Mouse (Mus musculus): ENCODE measurements around the gene Fbxo39.

Gene Fbxo39

DNA sequence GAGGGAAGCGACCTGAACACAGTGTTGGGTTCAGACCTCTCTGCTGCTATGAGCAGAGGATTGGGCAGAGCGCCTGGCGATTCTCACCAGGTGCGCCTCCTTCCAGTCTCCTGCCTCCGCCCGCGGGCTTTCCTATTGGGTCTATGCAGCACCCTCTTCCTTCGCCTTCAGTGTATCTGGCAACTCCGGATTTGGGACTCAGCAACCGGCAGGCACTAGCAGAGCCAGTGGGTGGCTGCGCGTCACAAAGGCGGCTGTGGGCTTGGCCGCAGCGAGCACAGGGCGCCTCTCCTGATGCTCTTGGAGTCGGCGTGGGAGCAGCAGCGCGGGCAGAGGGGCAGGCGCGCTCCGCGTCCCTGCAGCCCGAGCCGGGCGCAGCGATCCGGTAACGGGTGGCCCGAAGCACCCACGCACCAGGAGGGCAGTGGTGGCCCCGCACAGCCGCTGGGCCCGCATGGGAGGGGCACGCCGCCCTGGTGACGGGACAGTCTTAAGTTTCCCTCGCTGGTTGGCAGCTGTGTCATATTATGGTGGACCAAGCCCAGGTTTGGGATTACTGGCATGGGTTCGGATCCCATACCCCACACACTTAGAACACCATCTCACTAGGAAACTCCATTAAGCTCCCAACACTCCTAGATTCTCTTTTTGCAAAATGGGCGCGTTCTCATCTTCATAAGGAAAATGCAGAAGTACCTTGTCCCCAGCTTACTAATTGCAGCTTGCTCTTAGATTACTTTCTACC, at the start of gene Fbxo39:
TSS of gene Fbxo39 (plus strand) at position 294 of the 745 bp plus-strand sequence.
- no peak for DNase-seq (ENCODE audit: low spot score)

DNA sequence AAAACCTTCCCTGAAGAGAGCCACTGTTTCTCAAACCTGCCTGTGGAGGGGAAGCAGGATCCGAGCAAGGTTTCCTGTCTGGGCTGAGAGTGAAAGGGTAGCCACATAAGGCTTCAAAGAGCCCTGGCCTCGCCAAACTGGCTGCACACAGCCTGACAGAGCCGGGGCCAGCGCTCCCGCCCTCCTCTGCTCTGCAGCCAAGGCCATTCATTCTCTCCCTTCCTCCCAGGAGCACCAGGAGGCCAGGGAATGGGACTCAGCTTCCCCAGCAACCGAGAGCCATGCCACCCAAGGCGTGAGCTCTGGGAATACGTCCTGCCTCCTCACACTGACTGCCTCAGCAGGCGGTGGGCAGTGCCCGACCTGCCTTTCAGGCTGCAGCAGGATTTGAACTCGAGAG, 48.8 kb upstream of the Fbxo39 start:
- no peak for DNase-seq (ENCODE audit: low spot score)

DNA sequence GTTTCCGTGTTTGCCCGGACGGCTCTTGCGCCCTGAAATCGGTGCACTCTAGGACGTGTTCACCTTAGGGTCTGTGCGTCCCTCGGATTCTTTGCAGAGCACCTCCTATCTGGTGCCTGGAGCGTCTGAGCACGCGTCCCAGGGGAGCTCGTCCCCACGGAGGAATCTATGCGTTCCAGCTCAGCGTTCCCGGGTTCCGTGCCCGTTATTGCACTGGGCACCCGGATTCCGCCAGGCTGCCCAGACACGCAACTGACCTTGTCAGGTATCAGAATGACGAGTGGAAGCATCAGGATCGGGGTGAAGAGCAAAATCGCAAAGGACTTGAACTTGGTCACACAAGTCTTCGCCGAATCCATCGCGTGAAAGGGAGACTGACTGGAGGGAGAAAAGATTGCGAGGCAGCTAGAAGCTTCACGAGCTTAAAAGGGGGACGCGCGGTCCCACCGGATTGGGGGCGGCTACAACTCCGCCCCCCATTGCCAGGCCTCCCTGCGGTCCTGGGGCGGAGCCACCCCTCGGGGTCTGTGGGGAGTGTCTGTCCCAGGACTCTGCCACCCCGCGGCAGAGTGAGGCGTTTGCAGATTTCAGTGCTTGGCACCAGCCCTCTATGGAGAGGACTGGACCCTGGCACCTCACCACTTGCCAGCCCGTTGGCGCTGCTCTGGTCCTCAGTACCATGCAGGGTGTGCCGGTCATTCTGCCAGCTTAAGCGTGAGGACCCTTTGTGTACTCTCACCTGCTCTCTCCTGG, 47.9 kb upstream of the Fbxo39 start:
- DNase-seq (ENCODE audit: low spot score), result no peak

DNA sequence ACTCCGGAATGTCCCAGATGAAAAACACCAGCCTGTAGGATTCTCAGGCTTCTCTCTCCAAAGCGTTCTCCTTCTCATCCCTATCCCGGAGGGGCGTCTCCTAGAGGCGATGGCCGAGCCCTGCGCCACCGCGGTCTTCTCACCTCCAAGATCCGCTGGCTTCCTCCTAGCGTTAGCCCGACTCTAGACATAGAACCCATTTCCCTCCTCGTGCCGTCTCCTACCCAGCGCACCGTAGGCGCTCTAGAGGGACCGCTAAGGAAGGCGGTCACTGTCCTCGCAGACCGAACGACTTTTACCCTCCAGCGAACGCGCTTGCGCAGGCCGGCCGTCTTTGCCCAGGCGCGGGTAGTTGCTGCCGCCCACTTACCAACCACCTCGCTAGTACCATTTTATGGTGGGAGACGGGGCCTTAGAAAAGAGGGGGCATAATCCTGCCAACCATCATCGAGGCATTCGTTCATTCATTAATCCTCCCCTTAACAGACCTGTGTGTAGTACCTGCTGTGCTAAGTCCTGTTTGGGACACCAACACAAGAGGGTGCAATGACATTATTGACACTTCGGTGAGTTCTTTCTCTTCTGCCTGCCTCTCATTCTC, 47.2 kb upstream of the Fbxo39 start, which contains the start of gene Slc13a5:
TSS of gene Slc13a5 (minus strand) at position 263 of the 601 bp plus-strand sequence.
- DNase-seq (ENCODE audit: low spot score), result no peak

DNA sequence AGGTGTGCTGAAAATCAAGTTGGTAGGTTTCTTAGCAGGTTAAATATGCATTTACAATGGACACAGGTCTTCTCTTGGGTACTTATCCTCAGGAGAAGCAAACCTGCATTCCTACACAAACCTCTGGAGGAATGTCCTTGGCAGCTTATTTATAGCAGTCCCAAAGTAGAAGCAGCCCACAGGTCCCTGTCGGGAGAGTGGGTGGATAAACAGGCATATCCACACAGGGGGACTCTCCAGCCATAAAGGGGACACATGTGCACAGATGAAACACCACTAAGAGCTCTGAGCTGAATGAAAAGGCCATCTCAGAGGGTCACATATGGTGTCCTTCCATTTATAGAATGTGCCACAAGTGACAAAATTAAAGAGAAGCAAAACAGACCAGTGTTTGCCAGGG, 42.5 kb upstream of the Fbxo39 start:
- no peak for DNase-seq (ENCODE audit: low spot score)

DNA sequence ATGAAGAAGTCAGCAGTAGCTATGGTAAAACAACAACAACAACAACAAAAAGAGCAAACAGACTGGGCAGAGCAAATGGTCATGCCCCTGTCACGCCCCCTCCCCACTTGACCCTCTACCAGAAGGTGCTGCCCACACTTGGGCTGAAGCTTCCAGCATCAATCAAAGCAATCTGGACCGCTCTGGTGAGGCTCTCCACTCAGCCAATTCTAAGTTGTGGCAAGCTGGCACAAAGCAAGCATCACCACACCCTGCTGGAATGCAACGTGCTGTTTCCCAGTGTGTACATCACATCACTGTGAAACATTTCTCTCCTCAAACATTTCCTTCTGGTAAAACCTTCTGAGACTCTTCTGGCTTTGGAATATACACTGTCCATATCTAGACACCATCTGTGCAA, 40.9 kb upstream of the Fbxo39 start:
- no peak for DNase-seq (ENCODE audit: low spot score)

DNA sequence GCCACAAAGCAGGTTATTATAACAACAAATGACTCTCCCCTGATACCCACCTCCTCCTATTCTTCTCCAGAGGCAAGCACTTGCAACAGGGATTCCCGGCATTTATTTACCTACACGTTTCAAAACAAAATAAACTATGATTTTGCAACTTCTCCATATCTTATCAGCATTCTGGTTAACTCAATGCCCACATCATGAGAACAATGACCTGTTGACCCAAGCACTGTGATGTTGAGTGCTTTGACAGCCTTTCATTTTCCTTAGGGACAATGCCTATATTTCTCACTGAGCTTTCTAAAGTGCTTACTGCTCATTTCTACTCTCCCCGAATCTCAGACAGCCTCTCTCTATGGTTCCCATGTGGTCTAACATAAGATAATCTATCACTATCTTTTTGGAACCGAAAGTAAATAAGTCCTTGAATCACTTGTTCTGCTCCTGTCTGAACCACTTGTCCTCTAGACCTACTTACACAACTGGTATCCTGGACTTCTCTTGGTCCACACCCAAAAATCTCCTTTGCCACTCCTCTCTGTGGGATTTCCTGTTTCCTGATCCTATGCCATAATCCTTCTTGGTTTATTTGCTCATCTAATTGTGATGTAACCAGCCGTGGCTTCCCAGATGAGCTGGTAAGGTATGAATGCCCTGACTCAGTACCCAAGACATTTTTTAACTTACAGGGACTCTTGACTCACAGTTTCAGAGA, 32.9 kb upstream of the Fbxo39 start:
- DNase-seq (ENCODE audit: low spot score), result no peak

DNA sequence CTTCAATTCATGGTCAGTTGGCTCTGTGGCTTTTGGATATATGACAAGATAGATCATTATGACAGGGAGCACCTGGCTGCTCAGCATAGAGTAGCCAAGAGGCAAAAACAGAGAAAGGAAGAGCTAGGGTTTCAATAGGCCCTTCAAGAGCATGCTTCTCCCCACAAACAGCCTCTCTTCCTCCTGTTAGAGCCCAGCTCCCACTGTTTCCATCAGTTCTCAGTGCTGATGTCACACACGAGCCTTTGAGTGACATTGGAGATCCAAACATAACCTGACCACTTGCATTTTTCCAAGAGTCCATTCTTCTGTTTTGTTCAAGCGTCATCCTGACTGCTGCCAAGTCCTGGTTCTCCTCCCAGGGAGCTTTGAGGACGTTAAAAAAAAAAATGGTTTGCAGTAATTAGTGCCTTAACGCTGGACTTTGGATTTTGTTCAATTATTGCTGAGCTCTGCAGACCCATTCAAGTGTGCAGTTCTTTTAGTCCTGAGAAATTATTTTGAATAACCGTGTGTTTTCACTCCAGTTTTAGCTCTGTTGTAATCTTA, 32.3 kb upstream of the Fbxo39 start:
- DNase-seq (ENCODE audit: low spot score), result no peak

DNA sequence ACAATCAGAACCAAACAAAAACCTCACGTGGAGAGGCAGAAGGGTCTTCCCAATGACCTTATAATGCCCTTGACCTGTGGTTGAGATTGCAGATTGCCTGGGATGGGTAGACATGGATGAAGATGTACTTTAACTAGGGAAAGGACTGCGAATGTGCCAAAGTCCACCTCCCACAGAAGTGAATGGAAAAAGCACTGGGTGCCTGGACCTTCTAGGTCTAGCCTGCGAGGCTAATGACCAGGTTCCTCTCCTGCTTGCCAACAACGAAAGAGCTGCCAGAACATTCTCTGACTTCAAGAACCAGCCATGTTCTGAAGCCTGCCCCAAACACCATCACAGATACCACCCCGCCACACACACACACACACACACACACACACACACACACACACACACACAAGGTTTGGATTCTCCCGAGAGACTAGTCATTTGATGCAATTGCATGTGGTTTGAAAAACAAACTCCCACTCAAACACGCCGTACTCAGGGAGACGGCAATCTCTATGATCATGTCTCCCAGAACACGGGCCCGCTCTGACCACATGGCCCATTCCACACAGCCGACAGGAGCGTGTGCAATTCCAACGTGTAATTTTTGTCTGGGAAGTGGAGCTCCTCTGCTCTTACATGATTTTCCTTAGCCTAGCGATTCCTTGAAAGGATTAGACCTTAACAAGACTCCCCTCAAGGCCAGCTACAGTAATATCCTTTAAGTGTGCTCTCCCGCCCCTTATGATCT, 30.6 kb upstream of the Fbxo39 start:
- DNase-seq (ENCODE audit: low spot score), result no peak

DNA sequence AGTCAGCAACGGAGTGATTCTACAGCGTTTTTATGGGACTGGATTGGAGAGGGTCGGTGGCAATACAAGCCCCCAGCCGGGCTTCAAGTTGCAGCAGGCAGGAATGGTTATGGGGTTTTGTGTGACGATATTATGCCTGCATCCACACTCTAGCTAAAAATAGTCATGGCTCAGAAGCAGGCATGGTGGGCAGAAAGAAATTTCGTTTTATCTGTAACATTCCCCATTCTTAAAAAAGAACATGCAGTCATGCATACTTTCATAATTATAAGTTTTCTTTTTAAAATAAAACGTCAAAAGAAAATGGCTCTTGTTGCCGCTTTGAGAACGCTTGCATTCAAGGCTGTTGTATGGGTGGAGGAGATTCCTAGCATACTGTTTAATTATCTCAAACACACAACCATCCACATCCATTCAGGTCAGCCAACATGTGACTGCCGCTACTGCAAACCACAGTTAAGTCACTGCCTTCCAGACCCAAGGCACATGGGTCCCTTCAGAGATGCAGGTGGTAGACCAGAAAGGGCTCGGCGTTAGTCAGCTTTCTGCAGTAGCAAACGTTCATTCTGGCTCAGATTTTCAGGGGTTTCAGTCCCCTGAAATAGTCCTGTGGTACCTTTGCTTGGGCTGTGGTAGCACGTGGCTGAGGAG, 29.6 kb upstream of the Fbxo39 start:
- no peak for DNase-seq (ENCODE audit: low spot score)

DNA sequence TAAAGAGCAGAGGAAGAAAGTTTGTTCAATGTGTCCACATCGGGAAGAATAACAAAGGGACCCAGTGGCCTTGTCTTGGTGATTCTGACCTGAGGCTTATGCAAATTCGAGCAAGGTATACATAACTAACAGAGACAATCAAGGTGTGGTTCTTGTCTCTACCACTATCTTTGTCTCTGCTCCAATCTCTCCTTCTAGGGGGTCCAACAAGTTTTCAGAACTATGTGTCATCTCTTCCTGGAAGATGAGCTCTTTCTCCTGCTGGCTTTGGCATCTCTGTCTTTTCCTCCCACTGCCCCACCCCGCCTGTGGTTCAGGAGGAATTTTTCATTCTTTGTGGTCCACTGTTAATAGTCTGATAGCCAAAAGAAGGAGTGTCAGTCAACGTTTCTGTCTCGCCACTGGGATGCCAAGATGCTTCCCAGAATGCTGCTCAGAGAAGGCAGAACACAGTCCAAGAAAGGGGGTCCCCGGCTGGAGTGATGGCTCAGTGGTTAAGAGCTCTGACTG, 28.2 kb upstream of the Fbxo39 start:
- DNase-seq (ENCODE audit: low spot score), result no peak

DNA sequence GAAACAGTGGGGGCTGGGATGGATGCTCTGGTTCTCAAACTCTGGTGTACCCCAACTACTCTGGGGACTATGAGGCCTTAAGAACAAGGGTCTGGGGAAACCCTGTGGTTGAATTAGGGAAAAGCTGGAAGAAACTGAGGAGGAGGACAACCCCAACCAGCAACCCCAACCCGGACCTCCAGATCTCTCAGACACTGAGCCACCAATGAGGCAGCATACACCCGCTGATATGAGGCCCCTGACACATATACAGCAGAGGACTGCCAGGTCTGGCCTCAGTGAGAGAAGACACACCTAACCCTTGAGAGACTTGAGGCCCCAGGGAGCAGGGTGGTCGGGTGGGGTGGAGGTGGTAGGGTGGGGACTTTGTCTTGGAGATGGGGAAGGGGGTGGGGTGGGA, 27.6 kb upstream of the Fbxo39 start:
- DNase-seq (ENCODE audit: low spot score), result no peak

DNA sequence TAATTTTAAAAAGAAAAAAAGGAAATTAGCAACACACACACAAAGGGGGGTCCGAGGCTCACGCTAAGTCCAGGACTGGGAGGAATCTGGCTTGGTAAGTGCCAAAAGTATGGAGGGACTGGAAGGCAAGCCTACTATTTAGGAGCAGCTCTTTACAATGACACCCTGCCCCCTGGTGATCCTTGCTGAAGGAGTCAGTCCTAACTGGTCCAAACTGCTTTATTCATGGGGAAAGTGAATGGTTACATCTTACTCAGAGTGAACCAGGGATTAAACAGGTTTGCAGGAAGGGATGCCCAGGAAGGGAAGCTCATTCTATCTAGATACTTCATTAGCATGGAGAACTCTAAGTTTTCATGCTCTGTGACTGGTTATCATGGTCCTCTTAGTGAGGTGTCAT, 27.1 kb upstream of the Fbxo39 start:
- DNase-seq (ENCODE audit: low spot score), result no peak

DNA sequence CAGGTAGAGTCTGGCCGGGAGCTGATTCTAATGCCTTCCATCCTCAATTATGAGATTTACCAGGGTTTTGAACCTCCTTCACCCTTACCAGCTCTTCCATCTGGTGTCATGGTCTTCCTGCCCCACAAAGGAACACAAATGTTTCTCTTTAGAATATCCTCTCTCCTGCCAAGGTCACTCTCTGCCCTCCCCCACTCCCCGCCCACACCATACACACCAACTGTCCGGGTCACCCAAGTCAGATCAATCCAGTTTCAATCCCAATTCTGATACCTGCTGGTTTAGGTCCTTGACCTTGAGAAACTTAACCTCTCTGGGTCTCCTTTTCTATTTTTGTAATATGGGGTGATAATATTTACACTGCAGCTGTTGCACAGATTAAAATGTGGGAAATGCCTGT, 26.7 kb upstream of the Fbxo39 start:
- no peak for DNase-seq (ENCODE audit: low spot score)

DNA sequence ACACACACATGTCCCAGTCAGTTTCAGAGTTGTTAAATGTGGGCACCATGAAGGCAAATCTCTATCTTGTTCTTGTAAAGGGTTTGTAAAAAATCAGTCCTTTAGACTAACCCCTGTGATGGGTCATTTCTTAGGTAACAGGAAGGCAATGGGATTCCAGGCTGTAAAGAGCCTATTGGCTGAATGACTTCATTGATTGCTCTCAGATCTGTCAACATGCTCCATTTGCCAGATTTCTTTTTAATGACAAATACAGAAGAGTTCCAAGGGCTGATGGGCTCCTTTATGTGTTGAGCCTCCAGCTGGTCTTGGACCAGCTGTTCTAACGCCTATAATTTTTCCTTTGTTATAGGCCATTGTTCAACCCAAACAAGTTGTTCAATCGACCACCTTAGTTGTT, 21.1 kb upstream of the Fbxo39 start:
- DNase-seq (ENCODE audit: low spot score), result no peak

DNA sequence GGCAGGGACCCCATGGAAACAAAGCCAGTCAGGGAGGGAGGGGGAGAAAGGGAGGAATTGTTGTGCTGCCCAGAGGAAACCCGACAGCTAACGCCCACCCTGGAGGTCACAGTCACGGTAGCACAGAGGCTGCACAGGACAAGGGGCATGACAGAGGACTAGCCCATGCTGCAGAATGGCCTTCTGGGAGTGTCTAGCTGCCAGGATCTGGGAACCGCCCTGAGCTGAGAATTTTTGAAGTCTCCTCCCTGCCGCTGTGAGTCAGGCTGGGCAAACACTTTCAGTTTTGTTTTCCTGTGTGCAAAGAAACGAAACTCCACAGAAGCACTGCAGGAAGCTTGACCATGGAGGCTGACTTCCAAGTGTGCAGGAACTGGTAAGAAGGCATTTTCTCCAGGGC, 12.9 kb upstream of the Fbxo39 start, which contains the start of gene Xaf1:
TSS of gene Xaf1 (plus strand) at position 296 of the 400 bp plus-strand sequence.
- DNase-seq (ENCODE audit: low spot score), result no peak

DNA sequence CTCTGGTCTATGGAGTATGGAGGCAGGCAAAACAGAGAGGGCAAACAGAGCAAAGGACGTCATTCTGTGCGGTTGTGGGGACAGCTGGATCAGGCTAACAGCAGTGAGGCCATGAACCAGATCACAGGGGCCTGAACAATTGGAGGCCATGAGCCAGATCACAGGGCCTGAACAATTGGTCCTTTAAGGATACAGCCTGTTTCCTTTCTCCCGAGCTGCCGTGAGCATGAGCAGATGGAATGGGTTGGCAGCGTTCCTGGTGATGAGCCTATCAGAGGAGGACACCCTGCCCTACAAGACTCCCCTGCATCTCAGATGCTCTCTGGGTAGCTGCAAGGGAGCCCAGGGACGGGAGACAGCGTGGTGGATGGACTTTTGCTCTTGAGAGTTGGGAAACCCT, 12.0 kb upstream of the Fbxo39 start:
- DNase-seq (ENCODE audit: low spot score), result no peak

DNA sequence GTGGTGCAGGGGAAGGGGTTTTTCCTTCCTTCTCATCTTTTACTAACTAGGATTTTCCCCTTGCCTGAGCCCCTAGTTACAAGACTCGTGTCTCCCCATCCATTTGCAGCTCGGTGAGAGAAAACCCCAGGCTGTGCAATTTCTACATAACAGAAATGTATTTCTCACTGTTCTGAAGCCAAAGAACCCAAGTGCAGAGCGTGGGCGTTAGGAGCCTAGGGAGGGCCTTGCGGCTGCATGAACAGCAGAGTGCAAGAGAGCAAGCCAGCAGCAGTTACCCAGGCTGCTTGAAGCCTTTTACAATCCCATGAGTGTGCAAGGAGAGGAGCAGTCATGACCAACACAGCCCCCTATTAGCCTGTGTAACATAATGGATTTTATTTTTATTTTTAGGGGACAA, 6.8 kb upstream of the Fbxo39 start:
- no peak for DNase-seq (ENCODE audit: low spot score)

DNA sequence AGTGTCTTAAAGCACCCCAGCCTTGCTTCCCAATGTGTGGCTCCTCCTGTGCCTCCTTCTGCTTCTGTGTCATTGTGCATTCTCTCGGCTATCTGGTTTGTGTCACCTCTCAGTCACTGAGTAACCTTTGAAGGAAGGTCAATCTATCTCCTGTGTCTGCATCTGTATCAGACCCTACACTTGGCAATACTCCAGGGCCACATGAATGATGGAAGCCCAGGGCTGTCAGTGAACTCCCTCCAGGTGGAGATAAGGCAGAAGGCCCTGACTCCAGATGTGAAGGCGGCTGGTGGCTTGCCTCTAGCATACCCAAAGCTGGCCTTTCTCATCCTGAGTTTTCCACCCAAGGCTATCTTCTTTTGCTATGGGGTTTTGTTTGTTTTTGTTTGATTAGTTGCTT, 5.3 kb upstream of the Fbxo39 start:
- DNase-seq (ENCODE audit: low spot score), result no peak

DNA sequence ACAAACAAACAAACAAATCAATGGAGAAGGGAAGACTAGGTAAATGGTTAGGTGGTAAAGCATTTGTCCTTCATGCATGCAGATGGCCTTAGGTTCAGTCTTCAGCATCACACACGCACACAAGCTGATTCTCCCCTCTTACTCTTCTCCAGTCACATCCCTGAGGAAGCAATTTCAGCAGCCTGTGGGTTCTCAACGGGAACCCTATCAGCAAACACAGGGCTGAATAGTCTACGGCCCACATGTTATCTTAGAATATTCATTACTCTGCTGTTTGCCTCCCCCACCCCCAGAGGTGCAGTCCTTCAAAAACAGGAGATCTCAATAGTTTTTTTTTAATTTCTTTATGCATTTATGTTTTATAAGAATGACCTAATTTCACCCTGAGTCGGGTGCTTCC, 3.8 kb upstream of the Fbxo39 start:
- no peak for DNase-seq (ENCODE audit: low spot score)
